ENCODE assay signal across 13 mouse cellular contexts in genomic region chr13:109645284-109645909, GRCm38 (mm10).
DNase-seq lines count a peak whose midpoint lies in the region; ATAC-seq and TF ChIP-seq lines count a peak whose summit lies in the region.
"Had no signal": no experiment of that assay in that cellular context is flagged by ENCODE, and none has a peak within 500 bp of the region (broad histone marks: within the 10 kb centered on the region; RNA-seq: fewer than 3 reads in every experiment).

No protein-coding gene starts in this region.

- TF ChIP-seq CTCF in ES-Bruce4 (IDR thresholded peaks at IDR 0.05; ENCODE audit: low read depth, low read length), result no peak

- H3K27me3 ChIP-seq in heart, embryonic 13.5 days (replicated peaks), result no peaks in the 10 kb centered on the region
- no peaks in the 10 kb centered on the region for H3K27me3 ChIP-seq in ES-Bruce4 (ENCODE audit: control insufficient read depth, insufficient read depth, low read length, poor library complexity, severe bottlenecking)
- no peaks in the 10 kb centered on the region for H3K27me3 ChIP-seq in liver, embryonic 11.5 days (replicated peaks; ENCODE audit: control insufficient read depth, insufficient read depth, low read length)
- H3K27me3 ChIP-seq: CH12.LX had no signal

- no peak for DNase-seq in heart, adult 9 months (ENCODE audit: low spot score in 2 of 2)
- peak; percentile 42 for DNase-seq in liver, embryonic 11.5 days (ENCODE audit: low spot score)
- no peak for DNase-seq in cerebellum, adult 18-20 months
- no peak for DNase-seq in left cerebral cortex, postnatal 14 days (ENCODE audit: low spot score in 2 of 2)
- no peak for DNase-seq in adrenal gland, adult 2 months
- DNase-seq: cerebellum, adult 11 months; gastrocnemius, postnatal 36 days had no signal

- peaks cover 74% of the 10 kb centered on the region for H3K4me1 ChIP-seq in heart, embryonic 13.5 days
- H3K4me1 ChIP-seq in ES-Bruce4 (ENCODE audit: control insufficient read depth, insufficient read depth, low read length), result peaks cover 3% of the 10 kb centered on the region
- peaks cover 57% of the 10 kb centered on the region for H3K4me1 ChIP-seq in liver, embryonic 11.5 days (replicated peaks; ENCODE audit: control insufficient read depth, insufficient read depth, low read length)

- H3K4me2 ChIP-seq in heart, embryonic 13.5 days, result peak overlapping the region; percentile 49
- peak overlapping the region; percentile 44 for H3K4me2 ChIP-seq in liver, embryonic 11.5 days

- intact Hi-C loops in left cerebral cortex, postnatal 14 days (cut with DNase I), result no loop called here

- WGBS in heart, embryonic 13.5 days, result 33% methylated on average over 10 of the region's 10 CpGs
- WGBS in liver, embryonic 11.5 days, result 36% methylated on average over 10 of the region's 10 CpGs

- TF ChIP-seq POLR2A in ES-Bruce4 (IDR thresholded peaks at IDR 0.05; ENCODE audit: insufficient read depth, low read length), result no peak

- no peak for ATAC-seq in heart, embryonic 13.5 days (ENCODE audit: extremely low read depth, insufficient number of reproducible peaks, low FRiP score, low TSS enrichment)
- ATAC-seq in common myeloid progenitor, adult 5-6 weeks (replicated peaks; ENCODE audit: low read depth, poor library complexity, severe bottlenecking), result 0 out of 2 replicates have a peak, but pooled peaks have one; percentile 24
- ATAC-seq in liver, embryonic 11.5 days (replicated peaks; ENCODE audit: low FRiP score), result 0 out of 2 replicates have a peak, but pooled peaks have one; percentile 8
- ATAC-seq: intestine, postnatal 0 days had no signal

- 0 out of 2 replicates have a peak overlapping the region, but pooled peaks have one; percentile 25 for H3K9ac ChIP-seq in heart, embryonic 13.5 days
- no peak overlapping the region for H3K9ac ChIP-seq in ES-Bruce4 (ENCODE audit: low read depth, poor library complexity, severe bottlenecking)
- H3K9ac ChIP-seq in liver, embryonic 11.5 days (ENCODE audit: low read depth, low read length), result 0 out of 2 replicates have a peak overlapping the region, but pooled peaks have one; percentile 11

- TF ChIP-seq EP300 in ES-Bruce4 (IDR thresholded peaks at IDR 0.05; ENCODE audit: insufficient read depth, low read depth, low read length), result no peak

- no peaks in the 10 kb centered on the region for H3K9me3 ChIP-seq in heart, embryonic 13.5 days
- H3K9me3 ChIP-seq in ES-Bruce4 (replicated peaks; ENCODE audit: control insufficient read depth, insufficient read depth, low read length, poor library complexity, severe bottlenecking), result no peaks in the 10 kb centered on the region
- H3K9me3 ChIP-seq in liver, embryonic 11.5 days (ENCODE audit: control insufficient read depth, low read length), result no peaks in the 10 kb centered on the region
- H3K9me3 ChIP-seq: forebrain, embryonic 10.5 days had no signal

- H3K36me3 ChIP-seq in heart, embryonic 13.5 days, result no peaks in the 10 kb centered on the region
- no peaks in the 10 kb centered on the region for H3K36me3 ChIP-seq in ES-Bruce4 (ENCODE audit: control insufficient read depth, insufficient read depth, low read length, poor library complexity, severe bottlenecking)
- H3K36me3 ChIP-seq in liver, embryonic 11.5 days (ENCODE audit: control insufficient read depth, insufficient read depth, low read length), result no peaks in the 10 kb centered on the region
- H3K36me3 ChIP-seq: forebrain, embryonic 10.5 days had no signal

- peak overlapping the region; percentile 13; the same call in 1 of the 2 replicates for H3K4me3 ChIP-seq in heart, embryonic 13.5 days
- no peak overlapping the region for H3K4me3 ChIP-seq in ES-Bruce4 (ENCODE audit: low read depth, low read length)
- no peak overlapping the region for H3K4me3 ChIP-seq in liver, embryonic 11.5 days (ENCODE audit: low read depth, low read length)
- H3K4me3 ChIP-seq: forebrain, embryonic 10.5 days had no signal

- peak overlapping the region; percentile 40 for H3K27ac ChIP-seq in heart, embryonic 13.5 days (replicated peaks)
- peak overlapping the region; percentile 12 for H3K27ac ChIP-seq in ES-Bruce4 (ENCODE audit: insufficient read depth, low read length)
- H3K27ac ChIP-seq in liver, embryonic 11.5 days (ENCODE audit: low read depth, low read length), result peak overlapping the region; percentile 21; the same call in 1 of the 2 replicates
- H3K27ac ChIP-seq: forebrain, embryonic 10.5 days had no signal
